In genomic region chr5:115091015-115091414, GRCm38 (mm10) we compare ENCODE assay signal across 18 mouse cellular contexts. TPM values are rescaled to one million over a fixed set of nuclear protein-coding genes. Genes with fewer than 3 reads are reported as not detected.
"Had no signal": no experiment of that assay in that cellular context is flagged by ENCODE, and none has a peak within 500 bp of the region (broad histone marks: within the 10 kb centered on the region; RNA-seq: fewer than 3 reads in every experiment).

No protein-coding gene starts in this region.

- H3K4me1 ChIP-seq: limb, embryonic 12.5 days; liver, embryonic 15.5 days; midbrain, embryonic 12.5 days had no signal

- H3K27ac ChIP-seq: limb, embryonic 12.5 days; liver, embryonic 15.5 days; midbrain, embryonic 12.5 days; neural tube, embryonic 13.5 days had no signal

- DNase-seq: kidney, adult 8-10 months; kidney, postnatal 25 days; layer of hippocampus, adult 9-11 months; layer of hippocampus, postnatal 36 days; liver; lung, embryonic 14.5 days; lung, postnatal 10 days; lung, postnatal 4 days; right cerebral cortex, postnatal 14 days; thymus, postnatal 4 days had no signal

- H3K4me2 ChIP-seq: limb, embryonic 12.5 days; liver, embryonic 15.5 days; lung, embryonic 14.5 days; midbrain, embryonic 12.5 days; neural tube, embryonic 13.5 days had no signal

- H3K9me3 ChIP-seq: limb, embryonic 12.5 days; liver, embryonic 15.5 days; megakaryocyte, embryonic 14.5 days; midbrain, embryonic 12.5 days had no signal

- ATAC-seq: midbrain, embryonic 16.5 days had no signal

- H3K9ac ChIP-seq: limb, embryonic 12.5 days; liver, embryonic 15.5 days; lung, embryonic 14.5 days; midbrain, embryonic 12.5 days; neural tube, embryonic 13.5 days had no signal

- H3K27me3 ChIP-seq: limb, embryonic 12.5 days; liver, embryonic 15.5 days; megakaryocyte, embryonic 14.5 days; midbrain, embryonic 12.5 days; neural tube, embryonic 13.5 days had no signal

- H3K4me3 ChIP-seq: limb, embryonic 12.5 days; liver, embryonic 15.5 days; megakaryocyte, embryonic 14.5 days; midbrain, embryonic 12.5 days; neural tube, embryonic 13.5 days had no signal

RNA-seq across cellular contexts. Expression of gene Gm10401, which starts 7.1 kb away (rescaled TPM):
- total RNA-seq: layer of hippocampus, adult 18-20 months; layer of hippocampus, postnatal 36 days; left cerebral cortex, postnatal 36 days had no signal
